Mouse (Mus musculus): ENCODE results near the gene Itga9. TPM values are rescaled to one million over a fixed set of nuclear protein-coding genes. Genes with fewer than 3 reads are reported as not detected.

Gene Itga9
- polyA plus RNA-seq, 1 experiment from 2014 or later: 10.3 TPM

DNA sequence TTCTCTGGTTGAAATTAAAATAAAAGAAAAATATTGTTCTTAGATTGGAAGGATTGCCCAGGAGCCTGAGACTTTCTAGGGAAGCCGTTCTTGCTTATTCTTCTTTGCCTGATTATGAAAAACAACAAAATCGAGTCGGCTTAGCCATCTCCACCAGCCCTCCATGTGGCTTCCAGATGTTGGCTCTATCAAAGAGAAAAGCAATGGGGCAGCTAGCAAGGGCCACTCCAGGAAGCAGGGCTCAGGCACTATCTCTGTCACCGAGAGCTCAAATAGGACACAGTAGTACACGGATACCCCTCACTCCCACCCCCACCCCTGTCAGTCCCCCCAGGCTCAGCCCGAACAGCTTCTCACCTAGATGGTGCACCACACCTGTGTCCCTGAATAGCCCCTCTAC is 168.2 kb downstream of the Itga9 start:
- DNase-seq (ENCODE audit: low spot score): peak; percentile 75

DNA sequence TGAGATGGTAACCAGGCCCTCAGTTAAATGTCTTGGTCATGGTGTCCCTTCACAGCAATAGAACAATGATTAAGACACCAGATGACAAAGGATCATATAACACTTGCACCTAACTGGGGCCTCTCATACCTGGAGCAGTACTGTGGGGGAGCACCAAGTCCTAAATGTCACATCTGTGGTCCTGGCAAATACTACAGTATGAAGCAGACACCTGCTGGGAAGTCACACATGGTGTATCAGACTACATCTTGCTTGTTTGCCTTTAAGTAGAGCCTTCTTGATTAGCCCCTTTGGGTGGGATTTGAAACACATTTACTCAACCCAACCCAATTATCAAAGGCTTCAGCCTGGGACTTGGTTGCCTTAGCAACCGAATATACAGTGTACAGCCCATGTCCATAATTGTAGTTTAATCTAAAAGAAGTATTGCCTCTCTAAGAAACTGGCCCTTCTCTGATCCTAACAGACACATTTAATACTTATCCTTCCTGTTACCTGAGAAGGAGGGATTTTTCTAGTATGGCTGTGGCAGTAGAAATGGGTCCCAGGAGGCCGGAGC is 170.5 kb downstream of the Itga9 start:
- H3K36me3 ChIP-seq (replicated peaks; ENCODE audit: control insufficient read depth, insufficient read depth, low read depth, low read length): no peaks in the 10 kb centered on the region
- DNase-seq (ENCODE audit: low spot score) (no peak), ATAC-seq (replicated peaks; ENCODE audit: insufficient number of reproducible peaks, low FRiP score, low TSS enrichment, low read depth) (no peak)
- H3K9ac ChIP-seq (replicated peaks; ENCODE audit: low read length): no peak overlapping the region
- H3K27ac ChIP-seq (replicated peaks; ENCODE audit: low read depth, low read length): no peak overlapping the region
- no peaks in the 10 kb centered on the region for H3K9me3 ChIP-seq (replicated peaks; ENCODE audit: control insufficient read depth, low read length)
- no peaks in the 10 kb centered on the region for H3K4me1 ChIP-seq (ENCODE audit: control insufficient read depth, insufficient read depth, low read length)
- WGBS: 88% methylated on average over 2 of the region's 2 CpGs
- H3K27me3 ChIP-seq (ENCODE audit: control insufficient read depth, insufficient read depth, low read length): no peaks in the 10 kb centered on the region
- H3K4me3 ChIP-seq (ENCODE audit: low read depth, low read length): no peak overlapping the region
- H3K4me2 ChIP-seq (ENCODE audit: low read depth, low read length): no peak overlapping the region

More for the DNA sequence above, 168.2 kb downstream of the Itga9 start:
- Histone ChIP-seq H3K36me3 (replicated peaks; ENCODE audit: control insufficient read depth, insufficient read depth, low read depth, low read length) (no peaks in the 10 kb centered on the region), H3K9ac (replicated peaks; ENCODE audit: low read length) (no peak overlapping the region), H3K27me3 (ENCODE audit: control insufficient read depth, insufficient read depth, low read length) (no peaks in the 10 kb centered on the region), H3K4me2 (ENCODE audit: low read depth, low read length) (no peak overlapping the region), H3K27ac (replicated peaks; ENCODE audit: low read depth, low read length) (peak overlapping the region; percentile 28; the same call in 1 of the 2 replicates), H3K9me3 (replicated peaks; ENCODE audit: control insufficient read depth, low read length) (no peaks in the 10 kb centered on the region), H3K4me3 (ENCODE audit: low read depth, low read length) (no peak overlapping the region), H3K4me1 (ENCODE audit: control insufficient read depth, insufficient read depth, low read length) (no peaks in the 10 kb centered on the region)
- peak; percentile 47; the same call in 1 of the 2 replicates for ATAC-seq (replicated peaks; ENCODE audit: insufficient number of reproducible peaks, low FRiP score, low TSS enrichment, low read depth)
- WGBS: 31% methylated on average over 6 of the region's 6 CpGs

DNA sequence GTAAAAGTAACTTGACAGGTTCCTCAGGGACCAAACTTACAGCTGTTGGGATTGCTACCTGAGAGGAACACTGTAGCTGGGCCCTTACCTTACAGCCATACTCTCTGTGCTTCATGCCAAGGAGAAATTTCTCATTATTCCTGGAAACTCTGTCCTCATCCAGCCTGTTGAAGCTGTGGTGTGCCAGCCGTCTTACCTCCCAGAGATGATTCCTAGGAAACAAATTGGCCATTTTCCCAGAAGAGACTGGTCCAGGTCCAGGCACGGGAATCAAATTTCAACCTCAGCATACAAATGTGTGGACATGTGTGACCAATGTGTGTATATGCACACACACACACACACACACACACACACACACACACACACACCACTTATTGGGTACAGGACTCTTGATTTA is 172.1 kb downstream of the Itga9 start:
- Histone ChIP-seq H3K36me3 (replicated peaks; ENCODE audit: control insufficient read depth, insufficient read depth, low read depth, low read length) (no peaks in the 10 kb centered on the region), H3K27me3 (ENCODE audit: control insufficient read depth, insufficient read depth, low read length) (no peaks in the 10 kb centered on the region), H3K4me3 (ENCODE audit: low read depth, low read length) (no peak overlapping the region), H3K9me3 (replicated peaks; ENCODE audit: control insufficient read depth, low read length) (no peaks in the 10 kb centered on the region), H3K27ac (replicated peaks; ENCODE audit: low read depth, low read length) (no peak overlapping the region), H3K4me1 (ENCODE audit: control insufficient read depth, insufficient read depth, low read length) (no peaks in the 10 kb centered on the region), H3K9ac (replicated peaks; ENCODE audit: low read length) (no peak overlapping the region), H3K4me2 (ENCODE audit: low read depth, low read length) (no peak overlapping the region)
- DNase-seq (ENCODE audit: low spot score): no peak
- 62% methylated on average over 2 of the region's 2 CpGs for WGBS
- ATAC-seq (replicated peaks; ENCODE audit: insufficient number of reproducible peaks, low FRiP score, low TSS enrichment, low read depth): no peak

DNA sequence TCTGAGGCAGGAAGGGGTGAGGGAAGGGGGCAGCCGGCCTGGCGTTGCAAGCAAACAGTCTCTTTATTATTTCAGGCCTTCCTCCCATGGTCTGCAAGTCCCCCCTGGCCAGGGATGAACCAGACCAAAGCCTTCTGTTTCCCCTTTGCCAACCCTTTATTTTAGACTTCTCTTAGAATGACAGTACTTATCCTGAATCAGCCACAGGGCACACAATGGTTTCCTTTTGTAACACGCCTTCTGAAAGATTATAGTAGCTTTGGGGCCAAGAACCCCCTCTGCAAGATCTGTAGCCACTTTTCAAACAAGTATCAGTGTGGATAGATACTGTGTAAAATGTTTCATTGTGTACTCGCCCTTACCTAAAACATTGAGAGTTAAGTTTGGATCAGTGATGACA is 178.1 kb downstream of the Itga9 start:
- H3K9me3 ChIP-seq (replicated peaks; ENCODE audit: control insufficient read depth, low read length): no peaks in the 10 kb centered on the region
- 34% methylated on average over 4 of the region's 4 CpGs for WGBS
- DNase-seq (ENCODE audit: low spot score): no peak
- no peak overlapping the region for H3K4me3 ChIP-seq (ENCODE audit: low read depth, low read length)
- no peaks in the 10 kb centered on the region for H3K27me3 ChIP-seq (ENCODE audit: control insufficient read depth, insufficient read depth, low read length)
- no peaks in the 10 kb centered on the region for H3K36me3 ChIP-seq (replicated peaks; ENCODE audit: control insufficient read depth, insufficient read depth, low read depth, low read length)
- no peaks in the 10 kb centered on the region for H3K4me1 ChIP-seq (ENCODE audit: control insufficient read depth, insufficient read depth, low read length)
- H3K27ac ChIP-seq (replicated peaks; ENCODE audit: low read depth, low read length): no peak overlapping the region
- ATAC-seq (replicated peaks; ENCODE audit: insufficient number of reproducible peaks, low FRiP score, low TSS enrichment, low read depth): no peak
- H3K9ac ChIP-seq (replicated peaks; ENCODE audit: low read length): no peak overlapping the region
- H3K4me2 ChIP-seq (ENCODE audit: low read depth, low read length): no peak overlapping the region

DNA sequence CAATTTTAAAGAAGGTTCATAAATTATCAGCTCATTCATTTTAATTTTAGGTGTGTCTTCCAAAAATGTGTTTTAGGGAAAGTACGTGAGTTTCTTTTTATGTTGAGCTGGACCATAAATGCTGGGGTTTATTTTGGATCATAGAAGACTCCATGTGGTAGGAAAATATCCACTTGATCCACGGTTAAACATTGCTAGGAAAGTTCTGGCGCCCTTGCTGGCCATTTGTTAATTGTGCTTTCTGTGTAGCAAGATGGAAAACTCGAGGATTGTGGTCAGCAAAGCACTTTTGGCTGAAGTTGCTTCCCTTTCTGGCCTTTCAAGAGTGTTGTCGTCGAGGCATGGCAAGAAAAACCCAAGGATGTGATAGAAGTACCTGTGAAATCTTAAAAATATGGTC is 179.3 kb downstream of the Itga9 start:
- WGBS: 85% methylated on average over 6 of the region's 6 CpGs
- no peak for ATAC-seq (replicated peaks; ENCODE audit: insufficient number of reproducible peaks, low FRiP score, low TSS enrichment, low read depth)
- no peak for DNase-seq (ENCODE audit: low spot score)

DNA sequence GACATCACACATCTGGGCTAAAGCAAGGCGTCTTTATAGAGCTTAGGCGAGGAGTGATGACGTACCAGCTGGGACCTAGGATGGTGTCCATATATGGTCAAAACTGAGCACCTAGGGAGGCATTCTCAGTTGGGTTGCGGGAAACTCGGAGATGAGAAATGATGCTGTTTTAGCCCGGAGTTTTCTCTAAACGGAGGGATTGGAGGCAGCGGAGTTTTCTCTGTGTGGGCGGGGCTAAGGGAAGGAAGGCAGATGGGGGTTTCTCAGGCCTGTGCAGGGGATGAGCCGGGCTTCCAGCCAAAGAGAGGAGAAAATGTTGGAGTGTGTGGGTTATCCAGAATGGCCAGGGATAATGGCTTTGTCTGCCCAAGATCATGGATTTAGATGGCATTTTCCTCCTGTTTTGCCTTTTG is 182.4 kb downstream of the Itga9 start:
- no peak overlapping the region for H3K4me3 ChIP-seq (ENCODE audit: low read depth, low read length)
- H3K4me1 ChIP-seq (ENCODE audit: control insufficient read depth, insufficient read depth, low read length): no peaks in the 10 kb centered on the region
- no peak overlapping the region for H3K4me2 ChIP-seq (ENCODE audit: low read depth, low read length)
- H3K9me3 ChIP-seq (replicated peaks; ENCODE audit: control insufficient read depth, low read length): no peaks in the 10 kb centered on the region
- no peak for ATAC-seq (replicated peaks; ENCODE audit: insufficient number of reproducible peaks, low FRiP score, low TSS enrichment, low read depth)
- no peak for DNase-seq (ENCODE audit: low spot score)
- no peaks in the 10 kb centered on the region for H3K36me3 ChIP-seq (replicated peaks; ENCODE audit: control insufficient read depth, insufficient read depth, low read depth, low read length)
- 66% methylated on average over 10 of the region's 10 CpGs for WGBS
- no peak overlapping the region for H3K27ac ChIP-seq (replicated peaks; ENCODE audit: low read depth, low read length)
- no peaks in the 10 kb centered on the region for H3K27me3 ChIP-seq (ENCODE audit: control insufficient read depth, insufficient read depth, low read length)
- H3K9ac ChIP-seq (replicated peaks; ENCODE audit: low read length): no peak overlapping the region

More for the DNA sequence above, 179.3 kb downstream of the Itga9 start:
- Histone ChIP-seq H3K36me3 (replicated peaks; ENCODE audit: control insufficient read depth, insufficient read depth, low read depth, low read length) (no peaks in the 10 kb centered on the region), H3K27me3 (ENCODE audit: control insufficient read depth, insufficient read depth, low read length) (no peaks in the 10 kb centered on the region), H3K9ac (replicated peaks; ENCODE audit: low read length) (no peak overlapping the region), H3K27ac (replicated peaks; ENCODE audit: low read depth, low read length) (no peak overlapping the region), H3K4me2 (ENCODE audit: low read depth, low read length) (no peak overlapping the region), H3K4me3 (ENCODE audit: low read depth, low read length) (no peak overlapping the region), H3K4me1 (ENCODE audit: control insufficient read depth, insufficient read depth, low read length) (no peaks in the 10 kb centered on the region), H3K9me3 (replicated peaks; ENCODE audit: control insufficient read depth, low read length) (no peaks in the 10 kb centered on the region)

DNA sequence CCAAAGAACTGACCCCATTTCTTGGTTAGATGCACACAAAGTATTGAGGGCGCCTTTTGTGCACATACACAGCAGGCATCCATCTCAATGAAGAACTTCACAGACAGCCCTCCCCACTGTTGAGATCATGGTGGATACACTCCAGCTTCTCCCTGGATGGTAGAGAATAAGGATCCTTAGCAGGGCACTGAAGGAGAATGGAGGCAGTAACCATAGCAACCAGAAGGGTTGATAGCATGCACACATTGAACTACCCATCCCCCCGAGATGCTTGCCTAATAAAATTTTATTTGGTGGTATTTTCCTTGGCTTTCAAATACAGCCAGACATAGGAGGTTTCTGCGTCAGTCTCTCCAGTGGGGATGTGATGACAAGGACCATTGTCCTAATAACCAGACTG is 184.7 kb downstream of the Itga9 start:
- H3K4me3 ChIP-seq (ENCODE audit: low read depth, low read length): no peak overlapping the region
- 87% methylated on average over 3 of the region's 3 CpGs for WGBS
- ATAC-seq (replicated peaks; ENCODE audit: insufficient number of reproducible peaks, low FRiP score, low TSS enrichment, low read depth) (no peak), DNase-seq (ENCODE audit: low spot score) (no peak)
- no peaks in the 10 kb centered on the region for H3K9me3 ChIP-seq (replicated peaks; ENCODE audit: control insufficient read depth, low read length)
- no peak overlapping the region for H3K9ac ChIP-seq (replicated peaks; ENCODE audit: low read length)
- no peaks in the 10 kb centered on the region for H3K36me3 ChIP-seq (replicated peaks; ENCODE audit: control insufficient read depth, insufficient read depth, low read depth, low read length)
- no peak overlapping the region for H3K27ac ChIP-seq (replicated peaks; ENCODE audit: low read depth, low read length)
- peaks cover 5% of the 10 kb centered on the region for H3K4me1 ChIP-seq (ENCODE audit: control insufficient read depth, insufficient read depth, low read length)
- H3K27me3 ChIP-seq (ENCODE audit: control insufficient read depth, insufficient read depth, low read length): no peaks in the 10 kb centered on the region
- no peak overlapping the region for H3K4me2 ChIP-seq (ENCODE audit: low read depth, low read length)

DNA sequence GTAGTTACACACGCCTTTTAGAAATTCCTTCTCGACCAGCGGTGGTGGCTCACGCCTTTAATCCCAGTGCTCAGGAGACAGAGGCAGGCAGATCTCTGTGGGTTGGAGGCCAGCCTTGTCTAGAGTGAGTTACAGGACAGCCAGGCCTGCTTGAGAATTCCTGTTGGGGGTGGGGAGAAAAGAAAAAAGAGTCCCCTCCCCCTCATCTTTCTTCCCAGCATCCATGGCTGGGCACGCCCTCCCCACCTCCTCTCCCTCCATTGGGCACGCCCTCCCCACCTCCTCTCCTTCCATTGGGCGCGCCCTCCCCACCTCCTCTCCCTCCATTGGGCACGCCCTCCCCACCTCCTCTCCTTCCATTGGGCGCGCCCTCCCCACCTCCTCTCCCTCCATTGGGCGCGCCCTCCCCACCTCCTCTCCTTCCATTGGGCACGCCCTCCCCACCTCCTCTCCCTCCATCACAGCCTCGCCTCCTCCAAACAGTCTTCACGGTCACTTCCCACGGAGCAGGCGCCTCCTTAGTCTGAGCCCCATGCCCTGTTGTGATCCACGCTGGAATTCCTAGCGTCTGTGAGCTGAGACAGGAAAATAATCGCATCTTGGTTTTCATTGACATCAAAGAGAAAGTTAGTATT is 186.8 kb downstream of the Itga9 start:
- Histone ChIP-seq H3K27me3 (ENCODE audit: control insufficient read depth, insufficient read depth, low read length) (no peaks in the 10 kb centered on the region), H3K27ac (replicated peaks; ENCODE audit: low read depth, low read length) (no peak overlapping the region), H3K4me3 (ENCODE audit: low read depth, low read length) (no peak overlapping the region), H3K4me2 (ENCODE audit: low read depth, low read length) (no peak overlapping the region), H3K36me3 (replicated peaks; ENCODE audit: control insufficient read depth, insufficient read depth, low read depth, low read length) (no peaks in the 10 kb centered on the region), H3K4me1 (ENCODE audit: control insufficient read depth, insufficient read depth, low read length) (peaks cover 5% of the 10 kb centered on the region), H3K9me3 (replicated peaks; ENCODE audit: control insufficient read depth, low read length) (no peaks in the 10 kb centered on the region), H3K9ac (replicated peaks; ENCODE audit: low read length) (no peak overlapping the region)
- ATAC-seq (replicated peaks; ENCODE audit: insufficient number of reproducible peaks, low FRiP score, low TSS enrichment, low read depth) (no peak), DNase-seq (ENCODE audit: low spot score) (no peak)
- 68% methylated on average over 12 of the region's 21 CpGs for WGBS
